Mouse (Mus musculus): ENCODE measurements at regions not wholly inside any gene's neighbourhood (a gene's known extent, or its start where the extent isn't known, plus 50 kb on each side); places are given as distances from the start of the nearest gene placed in this dataset.

GRCm38 (mm10) chr13:56350705-56351400, 54.5 kb upstream of the Cxcl14 start:
- Histone ChIP-seq H3K9me3 (ENCODE audit: low read length) (no peaks in the 10 kb centered on the region), H3K4me3 (ENCODE audit: low read depth, low read length) (no peak overlapping the region), H3K27ac (ENCODE audit: low read length) (no peak overlapping the region), H3K4me1 (ENCODE audit: insufficient read depth, low read depth, low read length) (no peaks in the 10 kb centered on the region; the same call in 1 of the 2 replicates), H3K27me3 (replicated peaks; ENCODE audit: insufficient read depth, low read length) (no peaks in the 10 kb centered on the region), H3K4me2 (replicated peaks; ENCODE audit: low read depth, low read length) (no peak overlapping the region), H3K9ac (replicated peaks; ENCODE audit: low read depth) (no peak overlapping the region), H3K36me3 (ENCODE audit: insufficient read depth, low read length) (no peaks in the 10 kb centered on the region)
- ATAC-seq (no peak), DNase-seq (ENCODE audit: low spot score) (no peak)
- no peak for TF ChIP-seq CTCF (IDR thresholded peaks at IDR 0.05)
- no peak for TF ChIP-seq EP300 (IDR thresholded peaks at IDR 0.05)
- 44% methylated on average over 14 of the region's 14 CpGs for whole genome bisulfite sequencing

DNA sequence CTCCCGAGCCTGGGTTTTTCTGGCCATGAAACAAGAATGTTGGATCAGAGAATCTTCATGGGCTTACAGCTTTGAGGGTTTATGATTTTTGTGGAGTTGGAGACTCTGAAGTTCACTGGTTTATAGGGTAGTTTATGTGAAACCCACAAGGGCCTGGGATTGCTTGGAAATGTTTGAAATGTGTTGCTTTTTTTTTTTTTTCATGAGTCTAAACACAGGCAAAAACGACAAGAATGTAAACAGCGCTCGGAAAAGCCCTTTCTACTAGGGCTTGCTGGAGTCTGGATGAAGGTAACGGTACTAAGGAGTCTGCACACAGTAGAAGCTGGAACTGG, 55.0 kb upstream of the Cxcl14 start:
- ATAC-seq (no peak), DNase-seq (ENCODE audit: low spot score) (no peak)
- H3K9ac ChIP-seq (replicated peaks; ENCODE audit: low read depth) = no peak overlapping the region
- H3K4me2 ChIP-seq (replicated peaks; ENCODE audit: low read depth, low read length) = no peak overlapping the region
- WGBS = 33% methylated on average over 5 of the region's 5 CpGs
- no peaks in the 10 kb centered on the region for H3K9me3 ChIP-seq (ENCODE audit: low read length)
- TF ChIP-seq EP300 (IDR thresholded peaks at IDR 0.05) = no peak
- no peak for TF ChIP-seq CTCF (IDR thresholded peaks at IDR 0.05)
- no peaks in the 10 kb centered on the region for H3K36me3 ChIP-seq (ENCODE audit: insufficient read depth, low read length)
- H3K4me3 ChIP-seq (ENCODE audit: low read depth, low read length) = no peak overlapping the region
- H3K4me1 ChIP-seq (ENCODE audit: insufficient read depth, low read depth, low read length) = no peaks in the 10 kb centered on the region; the same call in 1 of the 2 replicates
- H3K27ac ChIP-seq (ENCODE audit: low read length) = no peak overlapping the region
- H3K27me3 ChIP-seq (replicated peaks; ENCODE audit: insufficient read depth, low read length) = no peaks in the 10 kb centered on the region

DNA sequence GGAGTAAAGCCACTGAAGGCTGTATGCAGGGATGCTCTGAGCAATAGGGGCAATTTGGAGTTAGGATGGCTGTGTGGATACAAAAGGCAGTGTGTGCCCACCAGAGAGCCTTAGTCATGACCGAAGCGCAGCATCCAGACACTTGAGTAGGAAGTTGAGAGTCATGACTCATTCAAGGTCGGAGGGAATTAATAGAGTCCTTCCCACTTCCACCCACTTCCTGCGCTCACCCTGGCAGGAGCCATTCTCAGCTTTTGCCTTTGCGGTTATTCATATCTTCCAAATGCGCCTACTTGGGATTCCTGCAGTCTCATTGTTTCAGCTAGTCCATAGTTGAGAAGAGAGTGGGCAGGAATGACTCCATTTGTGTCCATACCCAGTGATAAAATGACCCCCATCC, 56.1 kb upstream of the Cxcl14 start:
- no peaks in the 10 kb centered on the region for H3K36me3 ChIP-seq (ENCODE audit: insufficient read depth, low read length)
- no peaks in the 10 kb centered on the region for H3K27me3 ChIP-seq (replicated peaks; ENCODE audit: insufficient read depth, low read length)
- H3K4me2 ChIP-seq (replicated peaks; ENCODE audit: low read depth, low read length) = no peak overlapping the region
- H3K4me3 ChIP-seq (ENCODE audit: low read depth, low read length) = no peak overlapping the region
- H3K9me3 ChIP-seq (ENCODE audit: low read length) = no peaks in the 10 kb centered on the region
- 72% methylated on average over 6 of the region's 6 CpGs for WGBS
- no peaks in the 10 kb centered on the region; the same call in 1 of the 2 replicates for H3K4me1 ChIP-seq (ENCODE audit: insufficient read depth, low read depth, low read length)
- TF ChIP-seq EP300 (IDR thresholded peaks at IDR 0.05) (no peak), CTCF (IDR thresholded peaks at IDR 0.05) (no peak)
- DNase-seq (ENCODE audit: low spot score) = no peak
- no peak overlapping the region for H3K9ac ChIP-seq (replicated peaks; ENCODE audit: low read depth)
- H3K27ac ChIP-seq (ENCODE audit: low read length) = 0 out of 2 replicates have a peak overlapping the region, but pooled peaks have one; percentile 26
- ATAC-seq = no peak

- H3K4me1 ChIP-seq (ENCODE audit: insufficient read depth, low read depth, low read length) = no peaks in the 10 kb centered on the region; the same call in 1 of the 2 replicates
- no peaks in the 10 kb centered on the region for H3K27me3 ChIP-seq (replicated peaks; ENCODE audit: insufficient read depth, low read length)
- peak; percentile 83 for DNase-seq (ENCODE audit: low spot score)
- no peaks in the 10 kb centered on the region for H3K36me3 ChIP-seq (ENCODE audit: insufficient read depth, low read length)
- no peak overlapping the region for H3K4me3 ChIP-seq (ENCODE audit: low read depth, low read length)
- no peaks in the 10 kb centered on the region for H3K9me3 ChIP-seq (ENCODE audit: low read length)
- H3K4me2 ChIP-seq (replicated peaks; ENCODE audit: low read depth, low read length) = no peak overlapping the region
- H3K9ac ChIP-seq (replicated peaks; ENCODE audit: low read depth) = no peak overlapping the region
- peak overlapping the region; percentile 26; the same call in 1 of the 2 replicates for H3K27ac ChIP-seq (ENCODE audit: low read length)
- WGBS = 71% methylated on average over 12 of the region's 12 CpGs
- peak; percentile 85 for ATAC-seq
- TF ChIP-seq CTCF (IDR thresholded peaks at IDR 0.05) (no peak), EP300 (IDR thresholded peaks at IDR 0.05) (peak; percentile 58; the same call in 1 of the 2 replicates)
These were observed 56.7 kb upstream of the Cxcl14 start for GRCm38 (mm10) chr13:56352839-56353605.

- Histone ChIP-seq H3K36me3 (ENCODE audit: insufficient read depth, low read length) (no peaks in the 10 kb centered on the region), H3K27ac (ENCODE audit: low read length) (no peak overlapping the region), H3K9ac (replicated peaks; ENCODE audit: low read depth) (no peak overlapping the region), H3K4me1 (ENCODE audit: insufficient read depth, low read depth, low read length) (no peaks in the 10 kb centered on the region; the same call in 1 of the 2 replicates), H3K9me3 (ENCODE audit: low read length) (no peaks in the 10 kb centered on the region), H3K4me2 (replicated peaks; ENCODE audit: low read depth, low read length) (no peak overlapping the region), H3K4me3 (ENCODE audit: low read depth, low read length) (no peak overlapping the region), H3K27me3 (replicated peaks; ENCODE audit: insufficient read depth, low read length) (no peaks in the 10 kb centered on the region)
- DNase-seq (ENCODE audit: low spot score) (no peak), ATAC-seq (no peak)
- TF ChIP-seq EP300 (IDR thresholded peaks at IDR 0.05) (no peak), CTCF (IDR thresholded peaks at IDR 0.05) (no peak)
- WGBS = 83% methylated on average over 11 of the region's 11 CpGs
These were observed 57.6 kb upstream of the Cxcl14 start for GRCm38 (mm10) chr13:56353921-56354320.

DNA sequence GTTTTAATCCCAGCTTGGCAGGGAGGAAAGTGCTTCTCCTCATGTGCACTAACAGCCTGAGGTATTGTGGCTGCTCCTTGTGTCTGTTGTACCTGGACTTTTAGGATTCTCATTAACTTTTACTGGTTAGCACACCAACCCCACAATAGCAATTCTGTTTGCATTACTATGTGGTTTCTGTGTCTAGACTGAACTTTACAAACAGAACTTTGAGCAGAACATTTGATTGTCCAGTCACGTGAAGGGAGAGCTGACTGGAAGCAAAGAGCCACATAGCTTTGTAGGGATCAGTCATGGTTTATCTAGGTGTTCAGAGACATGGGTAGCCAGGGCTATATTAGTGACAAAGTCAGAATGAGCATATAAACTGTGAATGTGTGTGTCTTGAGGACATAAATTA, 58.3 kb upstream of the Cxcl14 start:
- no peaks in the 10 kb centered on the region for H3K9me3 ChIP-seq (ENCODE audit: low read length)
- H3K27ac ChIP-seq (ENCODE audit: low read length) = no peak overlapping the region
- no peak overlapping the region for H3K4me2 ChIP-seq (replicated peaks; ENCODE audit: low read depth, low read length)
- WGBS = 86% methylated on average over 1 of the region's 1 CpGs
- H3K9ac ChIP-seq (replicated peaks; ENCODE audit: low read depth) = no peak overlapping the region
- H3K27me3 ChIP-seq (replicated peaks; ENCODE audit: insufficient read depth, low read length) = no peaks in the 10 kb centered on the region
- no peaks in the 10 kb centered on the region; the same call in 1 of the 2 replicates for H3K4me1 ChIP-seq (ENCODE audit: insufficient read depth, low read depth, low read length)
- no peaks in the 10 kb centered on the region for H3K36me3 ChIP-seq (ENCODE audit: insufficient read depth, low read length)
- DNase-seq (ENCODE audit: low spot score) = no peak
- ATAC-seq = no peak
- H3K4me3 ChIP-seq (ENCODE audit: low read depth, low read length) = no peak overlapping the region
- no peak for TF ChIP-seq EP300 (IDR thresholded peaks at IDR 0.05)
- TF ChIP-seq CTCF (IDR thresholded peaks at IDR 0.05) = no peak
